Mouse (Mus musculus) intestine, postnatal 0 days (tissue): ENCODE data around the gene Tsc1. TPM values are rescaled to one million over a fixed set of nuclear protein-coding genes. Genes with fewer than 3 reads are reported as not detected.
A peak's percentile ranks its signal among the peaks of the same experiment; 100 is the strongest.

Source experiments
- ATAC-seq: fragments of 200-750 bp; cut with Nextera tagmentation; 2 replicates; pipeline ENCODE4 v1.8.0; 2017; ENCODE audit warnings: mild to moderate bottlenecking, moderate TSS enrichment, moderate library complexity
- H3K27ac ChIP-seq: fragments of 300-500 bp; sonication (generic); 2 replicates; pipeline ENCODE4 v1.5.1; 2014; ENCODE audit warnings: mild to moderate bottlenecking, low read depth, low read length, moderate library complexity
- H3K27me3 ChIP-seq: fragments of 300-500 bp; sonication (generic); replicated peaks from 2 replicates; pipeline ENCODE4 v1.6.1; 2014; ENCODE audit warnings: low read length, mixed read lengths; ENCODE audit not compliant: control insufficient read depth, insufficient read depth
- H3K36me3 ChIP-seq: fragments of 300-500 bp; sonication (generic); 2 replicates; pipeline ENCODE4 v1.6.1; 2014; ENCODE audit warnings: mild to moderate bottlenecking, moderate library complexity; ENCODE audit not compliant: control insufficient read depth, insufficient read depth
- H3K4me1 ChIP-seq: fragments of 300-500 bp; sonication (generic); replicated peaks from 2 replicates; pipeline ENCODE4 v1.6.1; 2014; ENCODE audit warnings: antibody characterized with exemption, low read length, mixed read lengths; ENCODE audit not compliant: control insufficient read depth, insufficient read depth
- H3K4me2 ChIP-seq: fragments of 300-500 bp; sonication (generic); replicated peaks from 2 replicates; pipeline ENCODE4 v1.6.1; 2014; ENCODE audit warnings: low read depth, mild to moderate bottlenecking, moderate library complexity
- H3K4me3 ChIP-seq: fragments of 300-500 bp; sonication (generic); 2 replicates; pipeline ENCODE4 v1.5.1; 2014; ENCODE audit warnings: low read depth, low read length
- H3K9ac ChIP-seq: fragments of 300-500 bp; sonication (generic); 2 replicates; pipeline ENCODE4 v1.6.1; 2014; ENCODE audit warnings: mild to moderate bottlenecking, low read depth, low read length
- H3K9me3 ChIP-seq: fragments of 300-500 bp; sonication (generic); 2 replicates; pipeline ENCODE4 v1.6.1; 2016; ENCODE audit warnings: mixed run types; ENCODE audit not compliant: control insufficient read depth
- CTCF ChIP-seq: sonication (generic); IDR thresholded peaks from 2 replicates; pipeline ENCODE4 v1.5.1; 2016; ENCODE audit warnings: low read depth, mild to moderate bottlenecking, control low read depth, antibody characterized with exemption, moderate library complexity
- WGBS: fragments of 180-500 bp; shearing (Covaris S2); extraction: QIAGEN DNeasy Blood & Tissue Kit; methylation state at CpG from one replicate; pipeline ENCODE4 v1.1.7; 2014; 5-methylcytosine and 5-hydroxymethylcytosine counted together
- polyA plus RNA-seq: library from polyadenylated mRNA; unstranded; fragments of >200 nt; fragmentation: Nextera tagmentation; extraction: Ambion mirVana; gene quantifications from 2 replicates; pipeline ENCODE4 v1.2.1, GENCODE M21; 2015

Gene Tsc1
- polyA plus RNA-seq, 1 experiment from 2014 or later, result 6.5 TPM

DNA sequence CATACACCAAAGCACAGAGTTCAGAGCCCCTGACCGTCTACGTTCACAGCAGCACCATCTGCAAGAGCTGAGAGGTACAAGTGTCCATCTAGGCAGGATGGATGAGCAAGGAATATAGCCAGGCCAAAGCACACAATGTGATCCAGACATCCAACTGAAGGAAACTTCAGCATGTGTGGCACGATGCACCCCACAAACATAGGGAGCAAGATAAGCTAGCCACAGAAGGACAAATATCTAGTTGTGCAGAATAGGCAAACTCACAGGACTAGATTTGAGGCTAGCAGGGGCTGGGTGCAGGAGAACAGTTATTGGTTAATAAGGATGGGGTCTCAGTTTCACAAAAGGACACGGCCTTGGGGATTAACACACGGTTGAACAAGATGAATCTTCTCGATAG, 21.7 kb upstream of the Tsc1 start:
- Histone ChIP-seq H3K4me1 (no peaks in the 10 kb centered on the region), H3K36me3 (no peaks in the 10 kb centered on the region), H3K4me3 (no peak overlapping the region), H3K9me3 (no peaks in the 10 kb centered on the region), H3K27ac (no peak overlapping the region), H3K27me3 (peaks cover 9% of the 10 kb centered on the region), H3K9ac (no peak overlapping the region), H3K4me2 (no peak overlapping the region)
- no peak for ATAC-seq
- no peak for TF ChIP-seq CTCF
- 83% methylated on average over 6 of the region's 6 CpGs for WGBS

DNA sequence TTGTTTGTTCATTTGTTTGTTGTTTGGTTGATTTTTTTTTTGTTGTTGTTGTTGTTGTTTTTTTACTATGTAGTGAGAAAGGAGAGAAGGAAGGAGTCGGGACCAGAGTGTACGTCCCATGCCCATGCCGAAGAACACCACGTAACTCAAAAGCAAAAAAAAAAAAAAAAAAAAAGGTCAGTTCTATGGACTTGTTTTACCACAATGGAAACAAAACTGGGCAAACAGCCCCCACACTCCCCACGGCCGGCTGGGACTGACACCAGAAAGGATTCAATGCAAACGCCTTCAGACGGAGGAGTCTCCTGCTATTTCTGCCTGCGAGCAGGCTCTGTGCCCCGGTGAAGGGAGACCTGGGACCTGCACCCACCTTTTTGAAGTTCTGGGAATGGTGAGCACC, 20.5 kb upstream of the Tsc1 start:
- H3K4me3 ChIP-seq, result no peak overlapping the region
- H3K27me3 ChIP-seq, result peaks cover 9% of the 10 kb centered on the region

GRCm38 (mm10) chr2:28621111-28621510, 19.9 kb upstream of the Tsc1 start:
- H3K9ac ChIP-seq, result no peak overlapping the region
- no peaks in the 10 kb centered on the region for H3K4me1 ChIP-seq
- H3K27me3 ChIP-seq, result peaks cover 9% of the 10 kb centered on the region
- 17% methylated on average over 2 of the region's 2 CpGs for WGBS
- TF ChIP-seq CTCF, result no peak
- H3K9me3 ChIP-seq, result no peaks in the 10 kb centered on the region
- H3K27ac ChIP-seq, result no peak overlapping the region
- no peaks in the 10 kb centered on the region for H3K36me3 ChIP-seq
- ATAC-seq, result no peak
- no peak overlapping the region for H3K4me2 ChIP-seq
- H3K4me3 ChIP-seq, result no peak overlapping the region

More for the DNA sequence above, 20.5 kb upstream of the Tsc1 start:
- no peaks in the 10 kb centered on the region for H3K9me3 ChIP-seq
- no peak for ATAC-seq
- no peaks in the 10 kb centered on the region for H3K36me3 ChIP-seq
- no peaks in the 10 kb centered on the region for H3K4me1 ChIP-seq
- no peak overlapping the region for H3K9ac ChIP-seq
- no peak for TF ChIP-seq CTCF
- 59% methylated on average over 10 of the region's 10 CpGs for WGBS
- H3K4me2 ChIP-seq, result no peak overlapping the region
- no peak overlapping the region for H3K27ac ChIP-seq

- no peaks in the 10 kb centered on the region for H3K36me3 ChIP-seq
- ATAC-seq, result no peak
- no peaks in the 10 kb centered on the region for H3K9me3 ChIP-seq
- H3K4me1 ChIP-seq, result no peaks in the 10 kb centered on the region
- peaks cover 9% of the 10 kb centered on the region for H3K27me3 ChIP-seq
- H3K9ac ChIP-seq, result no peak within 1 kb of the TSS
- H3K4me3 ChIP-seq, result no peak within 1 kb of the TSS
- no peak within 1 kb of the TSS for H3K27ac ChIP-seq
- no peak for TF ChIP-seq CTCF
- 7% methylated on average over 16 of the region's 16 CpGs for WGBS
- no peak within 1 kb of the TSS for H3K4me2 ChIP-seq
These were observed 19.3 kb upstream of the Tsc1 start, which contains the start of gene Gfi1b for GRCm38 (mm10) chr2:28621664-28622171. TSS of gene Gfi1b (minus strand) at chr2:28621982.

DNA sequence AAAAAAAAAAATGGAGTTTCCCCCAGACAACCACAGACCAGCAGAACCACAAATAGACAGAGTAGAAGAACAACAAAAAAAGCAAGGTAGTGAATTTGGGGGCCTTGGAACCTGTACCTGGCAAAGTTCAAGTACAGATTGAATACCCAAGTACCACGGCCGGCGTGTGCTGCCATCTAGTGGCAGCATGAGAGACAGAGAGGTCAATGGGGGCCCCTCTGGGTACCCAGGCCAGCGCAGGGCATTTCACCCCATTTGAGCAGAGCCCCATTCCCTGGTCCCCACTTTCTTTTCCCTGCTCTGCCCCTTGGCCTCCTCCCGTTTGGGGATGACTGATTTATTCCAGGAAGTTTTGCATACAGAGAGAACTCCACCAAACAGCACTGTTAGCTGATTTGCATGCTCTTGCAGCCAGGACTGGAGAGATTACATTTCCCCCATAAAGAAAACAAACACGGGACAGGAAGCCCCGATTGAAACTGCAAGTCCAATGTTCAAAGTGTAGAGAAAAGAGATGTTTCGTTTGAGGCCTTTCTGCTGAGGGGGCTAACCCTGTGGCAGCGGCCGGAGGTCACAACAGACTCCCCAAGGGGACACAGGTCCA, 18.4 kb upstream of the Tsc1 start:
- Histone ChIP-seq H3K9ac (no peak overlapping the region), H3K27me3 (peaks cover 9% of the 10 kb centered on the region), H3K9me3 (no peaks in the 10 kb centered on the region), H3K4me1 (no peaks in the 10 kb centered on the region), H3K4me2 (no peak overlapping the region), H3K36me3 (no peaks in the 10 kb centered on the region), H3K4me3 (no peak overlapping the region), H3K27ac (no peak overlapping the region)
- 19% methylated on average over 10 of the region's 10 CpGs for WGBS
- TF ChIP-seq CTCF, result peak; percentile 82
- ATAC-seq, result no peak; the same call in 1 of the 2 replicates

DNA sequence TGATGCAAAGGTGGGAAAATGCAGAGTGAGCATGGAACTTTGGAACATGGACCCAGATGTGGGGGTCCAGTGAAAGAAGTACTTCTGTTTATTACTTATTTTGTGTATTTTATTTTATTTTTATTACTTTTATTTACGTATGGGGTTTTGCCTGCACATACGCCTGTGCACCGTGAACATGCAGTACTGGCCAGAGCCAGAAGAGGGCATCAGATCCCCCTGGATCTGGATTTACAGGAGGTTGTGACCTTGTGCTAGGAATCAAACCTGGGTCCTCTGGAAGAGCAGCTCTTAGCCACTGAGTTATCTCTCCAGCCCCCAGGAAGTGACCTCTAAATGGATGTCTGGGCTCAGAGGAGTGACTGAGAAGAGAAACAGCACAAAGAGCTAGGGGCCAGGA, 16.2 kb upstream of the Tsc1 start:
- H3K4me1 ChIP-seq, result no peaks in the 10 kb centered on the region; the same call in 1 of the 2 replicates
- no peak overlapping the region for H3K4me3 ChIP-seq
- no peak for ATAC-seq
- no peaks in the 10 kb centered on the region for H3K9me3 ChIP-seq
- H3K4me2 ChIP-seq, result no peak overlapping the region
- no peaks in the 10 kb centered on the region for H3K36me3 ChIP-seq
- no peak overlapping the region for H3K9ac ChIP-seq
- peak; percentile 32 for TF ChIP-seq CTCF
- no peak overlapping the region for H3K27ac ChIP-seq
- 85% methylated on average over 3 of the region's 3 CpGs for WGBS
- H3K27me3 ChIP-seq, result peaks cover 9% of the 10 kb centered on the region

GRCm38 (mm10) chr2:28626038-28626437, 15.0 kb upstream of the Tsc1 start:
- Histone ChIP-seq H3K36me3 (no peaks in the 10 kb centered on the region), H3K27me3 (peaks cover 3% of the 10 kb centered on the region; the same call in 1 of the 2 replicates), H3K4me2 (no peak overlapping the region), H3K27ac (no peak overlapping the region), H3K9me3 (no peaks in the 10 kb centered on the region), H3K4me3 (no peak overlapping the region), H3K9ac (no peak overlapping the region), H3K4me1 (no peaks in the 10 kb centered on the region; the same call in 1 of the 2 replicates)
- no peak for ATAC-seq
- TF ChIP-seq CTCF, result no peak
- 72% methylated on average over 3 of the region's 3 CpGs for WGBS
